Mouse (Mus musculus): ENCODE data around the gene Zfp148. TPM values are rescaled to one million over a fixed set of nuclear protein-coding genes. Genes with fewer than 3 reads are reported as not detected.
"Not testable (repeated sequence)": the region's sequence is repeated elsewhere in the genome, so short reads cannot be mapped to it uniquely, and the experiment has no call there.

The Zfp148 gene
- polyA plus RNA-seq, 1 experiment, result 7.9 TPM

- TF ChIP-seq MYOG (IDR thresholded peaks at IDR 0.05; ENCODE audit: control insufficient read depth in 1 of 3, insufficient read depth in 1 of 3, insufficient read length in 2 of 3, low read depth in 2 of 3) (no peak), TCF3 (IDR thresholded peaks at IDR 0.05; ENCODE audit: insufficient read length, low read depth) (no peak)
Measured at GRCm38 (mm10) chr16:33382341-33382740, 1.7 kb downstream of the Zfp148 start.

GRCm38 (mm10) chr16:33383584-33383983 lies 2.9 kb downstream of the Zfp148 start:
- no peak for TF ChIP-seq TCF3 (IDR thresholded peaks at IDR 0.05; ENCODE audit: insufficient read length, low read depth)
- TF ChIP-seq MAX (IDR thresholded peaks at IDR 0.05; ENCODE audit: low read depth), result no peak
- no peak for TF ChIP-seq MYOG (IDR thresholded peaks at IDR 0.05; ENCODE audit: control insufficient read depth in 1 of 3, insufficient read depth in 1 of 3, insufficient read length in 2 of 3, low read depth in 2 of 3)
- TF ChIP-seq MYOD1 (IDR thresholded peaks at IDR 0.05; ENCODE audit: control insufficient read depth in 1 of 3, insufficient read length in 2 of 3, low read depth in 2 of 3), result no peak
- no peak for TF ChIP-seq USF1 (IDR thresholded peaks at IDR 0.05; ENCODE audit: low read depth)
- no peak for TF ChIP-seq E2F4 (IDR thresholded peaks at IDR 0.05; ENCODE audit: insufficient read depth)
- no peak for TF ChIP-seq REST (IDR thresholded peaks at IDR 0.05; ENCODE audit: insufficient read depth, insufficient read length)
- no peaks in the 10 kb centered on the region for H3K27me3 ChIP-seq (ENCODE audit: control insufficient read depth, insufficient read depth, insufficient read length)
- H3K4me2 ChIP-seq (ENCODE audit: low read depth), result no peak overlapping the region
- peaks cover 73% of the 10 kb centered on the region for H3K79me2 ChIP-seq (ENCODE audit: control insufficient read depth, insufficient read depth)
- H3K36me3 ChIP-seq (ENCODE audit: control insufficient read depth, insufficient read depth), result no peaks in the 10 kb centered on the region
- no peak overlapping the region for H3K4me3 ChIP-seq
- H3ac ChIP-seq (ENCODE audit: control insufficient read depth, insufficient read length), result no peak overlapping the region

More at GRCm38 (mm10) chr16:33382341-33382740, 1.7 kb downstream of the Zfp148 start:
- Histone ChIP-seq H3K36me3 (ENCODE audit: control insufficient read depth, insufficient read depth) (no peaks in the 10 kb centered on the region), H3K27me3 (ENCODE audit: control insufficient read depth, insufficient read depth, insufficient read length) (no peaks in the 10 kb centered on the region), H3K79me2 (ENCODE audit: control insufficient read depth, insufficient read depth) (peaks cover 62% of the 10 kb centered on the region), H3K4me3 (peak overlapping the region; percentile 47), H3K4me2 (ENCODE audit: low read depth) (peak overlapping the region; percentile 90), H3ac (ENCODE audit: control insufficient read depth, insufficient read length) (peak overlapping the region; percentile 95)

GRCm38 (mm10) chr16:33384057-33384456 lies 3.4 kb downstream of the Zfp148 start:
- H3K4me2 ChIP-seq (ENCODE audit: low read depth); H3ac ChIP-seq (ENCODE audit: control insufficient read depth, insufficient read length); H3K36me3 ChIP-seq (ENCODE audit: control insufficient read depth, insufficient read depth); H3K4me3 ChIP-seq; H3K27me3 ChIP-seq (ENCODE audit: control insufficient read depth, insufficient read depth, insufficient read length): not testable (repeated sequence)
- H3K79me2 ChIP-seq (ENCODE audit: control insufficient read depth, insufficient read depth), result peaks cover 78% of the 10 kb centered on the region

GRCm38 (mm10) chr16:33387013-33387412 lies 6.4 kb downstream of the Zfp148 start:
- Histone ChIP-seq H3K27me3 (ENCODE audit: control insufficient read depth, insufficient read depth, insufficient read length) (no peaks in the 10 kb centered on the region), H3K4me2 (ENCODE audit: low read depth) (no peak overlapping the region), H3K4me3 (no peak overlapping the region), H3K36me3 (ENCODE audit: control insufficient read depth, insufficient read depth) (no peaks in the 10 kb centered on the region), H3ac (ENCODE audit: control insufficient read depth, insufficient read length) (no peak overlapping the region), H3K79me2 (ENCODE audit: control insufficient read depth, insufficient read depth) (peaks cover 98% of the 10 kb centered on the region)
- TF ChIP-seq REST (IDR thresholded peaks at IDR 0.05; ENCODE audit: insufficient read depth, insufficient read length) (no peak), E2F4 (IDR thresholded peaks at IDR 0.05; ENCODE audit: insufficient read depth) (no peak), MYOG (IDR thresholded peaks at IDR 0.05; ENCODE audit: control insufficient read depth in 1 of 3, insufficient read depth in 1 of 3, insufficient read length in 2 of 3, low read depth in 2 of 3) (no peak), MYOD1 (IDR thresholded peaks at IDR 0.05; ENCODE audit: control insufficient read depth in 1 of 3, insufficient read length in 2 of 3, low read depth in 2 of 3) (no peak), USF1 (IDR thresholded peaks at IDR 0.05; ENCODE audit: low read depth) (no peak), CEBPB (IDR thresholded peaks at IDR 0.05; ENCODE audit: insufficient read depth, poor library complexity, severe bottlenecking) (no peak)

GRCm38 (mm10) chr16:33387420-33387819 lies 6.8 kb downstream of the Zfp148 start:
- Histone ChIP-seq H3K27me3 (ENCODE audit: control insufficient read depth, insufficient read depth, insufficient read length) (no peaks in the 10 kb centered on the region), H3K79me2 (ENCODE audit: control insufficient read depth, insufficient read depth) (peaks cover 98% of the 10 kb centered on the region), H3K36me3 (ENCODE audit: control insufficient read depth, insufficient read depth) (no peaks in the 10 kb centered on the region), H3K4me2 (ENCODE audit: low read depth) (no peak overlapping the region), H3ac (ENCODE audit: control insufficient read depth, insufficient read length) (no peak overlapping the region), H3K4me3 (no peak overlapping the region)
- TF ChIP-seq USF1 (IDR thresholded peaks at IDR 0.05; ENCODE audit: low read depth) (no peak), CEBPB (IDR thresholded peaks at IDR 0.05; ENCODE audit: insufficient read depth, poor library complexity, severe bottlenecking) (peak; percentile 92), E2F4 (IDR thresholded peaks at IDR 0.05; ENCODE audit: insufficient read depth) (no peak)

GRCm38 (mm10) chr16:33399913-33400782 lies 19.5 kb downstream of the Zfp148 start:
- H3K4me2 ChIP-seq (ENCODE audit: low read depth), result peak overlapping the region; percentile 90
- TF ChIP-seq SRF (IDR thresholded peaks at IDR 0.05; ENCODE audit: control insufficient read depth, insufficient read length, low read depth) (no peak), POLR2A (IDR thresholded peaks at IDR 0.05; ENCODE audit: insufficient read length, low read depth) (peak; percentile 60), MYOG (IDR thresholded peaks at IDR 0.05; ENCODE audit: control insufficient read depth in 1 of 3, insufficient read depth in 1 of 3, insufficient read length in 2 of 3, low read depth in 2 of 3) (no peak)
- no peaks in the 10 kb centered on the region for H3K36me3 ChIP-seq (ENCODE audit: control insufficient read depth, insufficient read depth)
- H3K4me3 ChIP-seq, result peak overlapping the region; percentile 21
- H3K79me2 ChIP-seq (ENCODE audit: control insufficient read depth, insufficient read depth), result peaks cover 100% of the 10 kb centered on the region
- no peak overlapping the region for H3ac ChIP-seq (ENCODE audit: control insufficient read depth, insufficient read length)
- no peaks in the 10 kb centered on the region for H3K27me3 ChIP-seq (ENCODE audit: control insufficient read depth, insufficient read depth, insufficient read length)
